Mouse (Mus musculus): Measurements from ENCODE around the gene Capns2. TPM values are rescaled to one million over a fixed set of nuclear protein-coding genes. Genes with fewer than 3 reads are reported as not detected.

The Capns2 gene
- polyA plus RNA-seq (2016; fragmentation: Nextera tagmentation; extraction: Ambion mirVana) = 0.16 and 0.26 TPM in 2 replicates

DNA sequence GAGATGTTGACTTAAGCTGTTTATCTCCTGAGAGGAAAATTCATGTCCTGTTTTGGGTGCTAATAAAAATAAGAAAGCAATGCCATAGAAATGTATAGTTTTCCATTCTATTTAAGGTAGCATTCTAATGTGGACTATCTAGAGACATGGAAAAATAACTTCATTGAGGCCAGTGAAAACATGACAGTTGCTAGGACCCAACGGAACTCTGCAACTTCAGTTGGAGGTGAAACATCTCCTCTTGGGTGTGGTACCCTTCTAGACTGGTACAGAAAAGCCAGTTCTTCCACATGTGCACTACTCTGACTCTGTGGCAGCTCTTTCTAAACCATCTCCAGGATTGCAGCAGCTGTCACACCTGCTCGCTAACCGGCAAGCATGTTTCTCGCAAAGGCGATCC lies at the start of gene Capns2:
TSS of gene Capns2 (plus strand) at position 301 of the 400 bp plus-strand sequence.
- DNase-seq (ENCODE audit: low spot score) = no peak
- Histone ChIP-seq H3K4me3 (no peak within 1 kb of the TSS), H3K4me1 (replicated peaks) (no peaks in the 10 kb centered on the region), H3K36me3 (no peaks in the 10 kb centered on the region), H3K27ac (no peak within 1 kb of the TSS), H3K9me3 (no peaks in the 10 kb centered on the region), H3K27me3 (ENCODE audit: insufficient read depth, poor library complexity, severe bottlenecking) (no peaks in the 10 kb centered on the region)
- 96% methylated on average over 5 of the region's 5 CpGs for WGBS

- Histone ChIP-seq H3K27me3 (ENCODE audit: insufficient read depth, poor library complexity, severe bottlenecking) (peaks cover 19% of the 10 kb centered on the region), H3K9me3 (0 out of 2 replicates have a peak, but pooled peaks cover 5% of the 10 kb centered on the region), H3K4me3 (no peak overlapping the region), H3K36me3 (peaks cover 16% of the 10 kb centered on the region), H3K4me1 (replicated peaks) (peaks cover 52% of the 10 kb centered on the region), H3K27ac (no peak overlapping the region)
- DNase-seq (ENCODE audit: low spot score) = no peak
- 66% methylated on average over 18 of the region's 18 CpGs for WGBS
Observed at GRCm38 (mm10) chr8:92853188-92853983, 47.8 kb upstream of the Capns2 start.

GRCm38 (mm10) chr8:92854673-92855072 lies 46.5 kb upstream of the Capns2 start:
- Histone ChIP-seq H3K9me3 (0 out of 2 replicates have a peak, but pooled peaks cover 5% of the 10 kb centered on the region), H3K4me1 (replicated peaks) (peaks cover 41% of the 10 kb centered on the region), H3K27me3 (ENCODE audit: insufficient read depth, poor library complexity, severe bottlenecking) (peaks cover 19% of the 10 kb centered on the region), H3K27ac (no peak overlapping the region), H3K36me3 (peaks cover 16% of the 10 kb centered on the region), H3K4me3 (peak overlapping the region; percentile 69)
- WGBS = 88% methylated on average over 3 of the region's 3 CpGs
- DNase-seq (ENCODE audit: low spot score) = no peak

DNA sequence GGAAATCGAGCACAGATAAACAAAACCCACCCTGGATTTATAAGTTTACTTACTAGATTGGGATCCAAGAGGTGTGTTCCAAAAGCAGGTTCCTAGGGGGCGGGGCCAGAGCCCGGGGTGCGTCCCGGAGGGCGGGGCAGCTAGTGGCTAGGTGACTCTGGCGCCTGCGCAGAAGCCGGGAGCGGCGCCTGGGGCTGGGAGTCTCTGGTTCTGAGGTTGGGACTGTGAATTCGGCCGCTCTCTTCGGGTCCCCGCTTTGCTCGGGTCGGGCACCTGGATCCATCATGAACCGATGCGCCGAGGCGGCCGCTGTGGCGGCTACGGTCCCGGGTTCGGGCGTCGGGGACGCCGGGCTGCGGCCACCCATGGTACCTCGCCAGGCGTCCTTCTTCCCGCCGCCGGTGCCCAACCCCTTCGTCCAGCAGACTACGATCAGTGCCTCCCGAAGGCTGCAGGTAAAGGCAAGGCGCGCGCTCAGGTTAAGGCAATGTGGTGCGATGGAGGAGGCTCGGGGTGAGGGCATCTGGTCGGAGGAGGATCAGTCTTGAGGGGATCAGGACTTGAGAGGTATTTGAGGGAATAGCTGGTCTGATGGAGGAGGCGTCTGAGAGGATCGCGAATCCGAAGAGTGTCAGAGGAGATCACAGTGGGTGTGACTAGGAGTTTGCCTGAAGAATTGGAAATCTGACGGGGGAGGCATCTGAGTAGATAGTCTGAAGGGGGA lies 45.9 kb upstream of the Capns2 start, which contains the start of gene Lpcat2:
TSS of gene Lpcat2 (plus strand) at position 169 of the 724 bp plus-strand sequence.
- Histone ChIP-seq H3K4me1 (replicated peaks) (peaks cover 35% of the 10 kb centered on the region), H3K27ac (peak within 1 kb of the TSS; percentile 85), H3K4me3 (peak within 1 kb of the TSS; percentile 69), H3K9me3 (0 out of 2 replicates have a peak, but pooled peaks cover 5% of the 10 kb centered on the region), H3K27me3 (ENCODE audit: insufficient read depth, poor library complexity, severe bottlenecking) (peaks cover 19% of the 10 kb centered on the region), H3K36me3 (peaks cover 11% of the 10 kb centered on the region)
- 1% methylated on average over 50 of the region's 50 CpGs for WGBS
- peak; percentile 74 for DNase-seq (ENCODE audit: low spot score)

DNA sequence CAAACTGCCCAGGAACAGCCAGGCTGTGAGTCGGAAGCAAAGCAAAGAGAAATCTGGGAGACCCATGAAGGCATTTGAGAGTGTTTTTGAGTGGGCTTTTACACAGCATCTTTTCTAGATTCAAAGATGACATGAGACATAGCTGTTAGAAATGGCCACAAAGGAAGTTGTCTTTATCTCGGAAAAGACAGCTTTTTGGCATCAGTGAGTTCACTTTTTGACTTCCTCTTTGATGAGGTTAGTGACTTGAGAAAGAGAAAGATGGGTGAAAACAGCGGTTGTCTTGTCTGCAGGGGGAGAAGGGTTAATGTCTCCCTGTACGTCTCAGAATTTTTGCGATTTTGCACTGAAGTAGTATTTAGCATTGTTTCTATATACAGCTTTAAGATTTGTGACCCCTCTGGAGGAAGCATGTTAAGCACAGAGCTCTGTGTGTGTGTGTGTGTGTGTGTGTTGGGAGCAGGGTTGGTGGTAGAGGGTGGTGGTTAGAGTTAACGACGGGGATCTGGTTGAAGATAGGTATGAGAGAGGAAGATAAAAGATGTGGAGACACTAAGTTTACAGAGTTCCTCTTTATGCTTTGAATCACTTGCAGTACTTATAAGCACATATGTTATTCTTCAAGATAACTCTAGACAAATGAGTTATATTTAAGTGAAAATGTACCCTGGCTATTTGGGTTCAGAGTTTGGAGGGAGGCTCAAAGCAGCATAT lies 44.8 kb upstream of the Capns2 start:
- Histone ChIP-seq H3K9me3 (0 out of 2 replicates have a peak, but pooled peaks cover 5% of the 10 kb centered on the region), H3K4me1 (replicated peaks) (peaks cover 28% of the 10 kb centered on the region), H3K27ac (no peak overlapping the region), H3K27me3 (ENCODE audit: insufficient read depth, poor library complexity, severe bottlenecking) (peaks cover 19% of the 10 kb centered on the region), H3K4me3 (peak overlapping the region; percentile 69; the same call in 1 of the 2 replicates), H3K36me3 (peaks cover 9% of the 10 kb centered on the region; the same call in 1 of the 2 replicates)
- DNase-seq (ENCODE audit: low spot score) = no peak
- 93% methylated on average over 7 of the region's 7 CpGs for WGBS

DNA sequence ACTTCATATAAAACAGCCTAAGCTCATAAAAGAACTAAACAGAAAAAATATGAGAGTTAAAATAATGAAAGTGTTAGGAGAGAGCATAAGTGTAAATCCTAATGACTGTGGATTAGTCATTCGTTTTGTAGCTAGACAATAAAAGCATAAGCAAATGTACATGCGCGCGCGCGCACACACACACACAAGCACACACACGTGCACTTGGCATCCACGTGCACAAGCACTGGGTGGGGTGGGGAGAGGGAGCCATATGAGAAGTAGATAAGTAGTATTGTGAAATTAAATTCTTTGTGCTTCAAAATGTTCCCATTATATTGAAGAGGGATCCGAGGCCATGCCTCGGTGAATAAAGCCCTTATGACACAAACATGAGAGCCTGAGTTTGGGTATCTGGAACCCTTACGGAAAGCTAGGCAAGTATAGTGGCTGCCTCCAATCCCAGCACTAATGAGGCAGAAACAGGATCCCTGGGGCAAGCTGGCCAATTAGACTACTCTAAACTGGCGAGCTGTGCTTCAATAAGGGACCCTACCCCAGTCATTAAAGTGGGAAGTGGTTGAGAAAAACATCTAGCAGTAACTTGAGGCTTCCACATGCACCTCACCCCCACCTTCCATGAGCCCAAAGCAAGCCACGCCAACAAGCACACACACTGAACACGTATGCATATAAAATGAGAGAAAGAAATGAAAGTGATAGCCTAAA lies 42.6 kb upstream of the Capns2 start:
- no peaks in the 10 kb centered on the region for H3K36me3 ChIP-seq
- H3K4me3 ChIP-seq = no peak overlapping the region
- H3K4me1 ChIP-seq (replicated peaks) = peaks cover 14% of the 10 kb centered on the region
- no peak overlapping the region for H3K27ac ChIP-seq
- 89% methylated on average over 14 of the region's 14 CpGs for WGBS
- DNase-seq (ENCODE audit: low spot score) = no peak
- H3K9me3 ChIP-seq = 0 out of 2 replicates have a peak, but pooled peaks cover 5% of the 10 kb centered on the region
- H3K27me3 ChIP-seq (ENCODE audit: insufficient read depth, poor library complexity, severe bottlenecking) = peaks cover 19% of the 10 kb centered on the region

DNA sequence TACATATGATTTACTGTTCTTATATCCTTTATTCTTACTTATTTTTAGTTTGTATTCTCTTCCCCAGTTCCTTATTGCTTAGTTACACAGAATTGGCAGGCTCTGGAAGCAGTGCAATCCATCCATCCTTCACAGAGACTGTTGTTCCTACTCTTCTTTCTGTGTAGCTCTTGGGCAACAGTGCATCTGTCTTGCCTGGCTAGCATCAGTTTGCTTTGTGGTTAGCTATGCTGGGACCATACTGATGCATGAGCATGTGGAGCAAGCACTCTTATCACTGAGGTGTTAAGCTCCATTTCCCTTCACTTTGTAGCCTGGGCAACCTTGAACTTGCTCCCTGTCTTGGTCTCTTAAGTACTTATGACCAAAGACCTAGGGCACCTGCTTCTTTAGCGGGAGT lies 39.2 kb upstream of the Capns2 start:
- WGBS = 88% methylated on average over 1 of the region's 1 CpGs
- H3K36me3 ChIP-seq = no peaks in the 10 kb centered on the region
- H3K27ac ChIP-seq = no peak overlapping the region
- no peaks in the 10 kb centered on the region for H3K27me3 ChIP-seq (ENCODE audit: insufficient read depth, poor library complexity, severe bottlenecking)
- no peaks in the 10 kb centered on the region for H3K4me1 ChIP-seq (replicated peaks)
- DNase-seq (ENCODE audit: low spot score) = no peak
- 0 out of 2 replicates have a peak, but pooled peaks cover 2% of the 10 kb centered on the region for H3K9me3 ChIP-seq
- H3K4me3 ChIP-seq = no peak overlapping the region

- DNase-seq (ENCODE audit: low spot score) = no peak
- H3K36me3 ChIP-seq = no peaks in the 10 kb centered on the region
- WGBS = 66% methylated on average over 7 of the region's 7 CpGs
Observed at GRCm38 (mm10) chr8:92870281-92870680, 30.9 kb upstream of the Capns2 start.

DNA sequence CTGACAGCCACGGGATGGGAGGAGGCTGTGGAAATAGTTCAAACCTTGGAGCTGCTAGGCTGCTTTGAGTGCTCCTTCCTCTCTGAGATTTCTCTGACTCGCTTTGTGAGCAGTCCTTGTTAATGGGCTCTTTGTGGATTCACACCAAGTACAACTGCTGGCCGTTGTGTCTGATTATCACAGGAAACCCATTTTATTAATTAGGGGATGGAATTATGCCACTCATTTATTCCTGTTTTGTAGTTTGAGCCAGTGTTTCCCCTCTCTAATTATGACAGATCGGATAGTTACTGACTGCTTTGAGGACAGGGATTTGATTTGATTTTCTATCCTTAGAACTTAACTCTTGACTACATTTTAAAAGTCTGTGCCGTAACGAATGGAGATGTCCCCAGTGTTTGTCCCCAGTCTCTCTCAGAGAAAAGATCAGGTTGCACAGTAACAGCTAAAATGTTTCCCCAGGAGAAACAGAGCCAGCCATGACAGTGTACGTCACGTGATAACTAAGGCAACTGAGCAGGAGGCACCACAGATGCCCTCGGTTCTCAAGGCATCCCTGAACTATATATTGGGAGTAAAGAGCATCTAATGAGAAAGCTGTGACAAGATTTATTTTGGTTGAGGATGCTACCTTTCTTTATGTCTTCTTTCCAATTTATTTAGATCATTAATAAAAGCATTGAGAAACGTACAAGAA lies 29.0 kb upstream of the Capns2 start:
- no peak for DNase-seq (ENCODE audit: low spot score)
- Histone ChIP-seq H3K27me3 (ENCODE audit: insufficient read depth, poor library complexity, severe bottlenecking) (no peaks in the 10 kb centered on the region), H3K4me3 (no peak overlapping the region), H3K27ac (no peak overlapping the region), H3K4me1 (replicated peaks) (no peaks in the 10 kb centered on the region), H3K36me3 (no peaks in the 10 kb centered on the region), H3K9me3 (no peaks in the 10 kb centered on the region)
- 76% methylated on average over 10 of the region's 10 CpGs for WGBS

More at GRCm38 (mm10) chr8:92870281-92870680, 30.9 kb upstream of the Capns2 start:
- no peaks in the 10 kb centered on the region for H3K27me3 ChIP-seq (ENCODE audit: insufficient read depth, poor library complexity, severe bottlenecking)
- H3K4me3 ChIP-seq = no peak overlapping the region
- H3K27ac ChIP-seq = no peak overlapping the region
- H3K4me1 ChIP-seq (replicated peaks) = no peaks in the 10 kb centered on the region
- H3K9me3 ChIP-seq = no peaks in the 10 kb centered on the region

DNA sequence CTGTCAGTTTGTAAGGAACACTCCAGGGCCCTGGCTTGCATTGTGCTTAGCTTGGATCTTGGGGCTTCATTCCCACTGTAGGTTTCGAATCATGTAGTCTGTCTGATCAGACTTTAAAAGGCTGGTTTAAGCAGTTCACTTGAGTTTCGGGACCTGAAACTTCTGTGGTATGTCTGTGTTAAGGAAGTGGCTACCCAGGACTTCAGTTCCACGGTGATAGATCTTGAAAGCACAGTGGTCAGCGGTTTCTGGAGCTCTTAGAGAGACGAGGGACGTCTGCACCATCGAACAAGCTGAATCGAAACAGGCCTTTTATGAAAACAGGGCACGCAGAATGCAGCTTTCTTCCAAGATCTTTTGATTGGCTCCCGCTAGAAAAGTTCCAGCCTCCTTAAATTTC lies 25.4 kb upstream of the Capns2 start:
- no peaks in the 10 kb centered on the region for H3K4me1 ChIP-seq (replicated peaks)
- WGBS = 70% methylated on average over 10 of the region's 10 CpGs
- H3K27ac ChIP-seq = no peak overlapping the region
- H3K9me3 ChIP-seq = no peaks in the 10 kb centered on the region
- DNase-seq (ENCODE audit: low spot score) = no peak
- H3K4me3 ChIP-seq = no peak overlapping the region
- H3K36me3 ChIP-seq = 0 out of 2 replicates have a peak, but pooled peaks cover 8% of the 10 kb centered on the region
- no peaks in the 10 kb centered on the region for H3K27me3 ChIP-seq (ENCODE audit: insufficient read depth, poor library complexity, severe bottlenecking)

DNA sequence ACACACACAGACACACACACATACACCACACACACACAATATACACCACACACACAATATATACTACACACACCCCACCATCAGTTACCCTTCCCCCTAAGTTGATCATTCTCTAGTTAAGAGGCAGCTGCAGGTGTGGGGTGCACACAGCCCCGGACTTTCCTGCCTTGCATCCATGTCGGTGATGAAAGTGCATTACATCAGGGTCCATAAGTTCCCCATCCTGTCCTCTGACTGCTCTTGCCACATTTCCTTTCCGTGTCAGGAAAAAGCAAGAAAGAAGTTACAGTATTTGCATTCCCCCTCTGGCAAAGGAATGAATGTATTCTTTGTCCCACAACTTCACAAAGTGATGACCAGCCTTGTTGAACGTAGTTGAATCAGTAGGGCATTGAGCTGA lies 20.0 kb upstream of the Capns2 start:
- DNase-seq (ENCODE audit: low spot score) = no peak
- 78% methylated on average over 4 of the region's 4 CpGs for WGBS
- Histone ChIP-seq H3K27ac (no peak overlapping the region), H3K36me3 (0 out of 2 replicates have a peak, but pooled peaks cover 8% of the 10 kb centered on the region), H3K4me1 (replicated peaks) (no peaks in the 10 kb centered on the region), H3K9me3 (no peaks in the 10 kb centered on the region), H3K27me3 (ENCODE audit: insufficient read depth, poor library complexity, severe bottlenecking) (no peaks in the 10 kb centered on the region), H3K4me3 (no peak overlapping the region)

Data from hindbrain, embryonic 10.5 days (tissue).